Mouse (Mus musculus): ENCODE measurements around the gene Atp6v0b. TPM values are rescaled to one million over a fixed set of nuclear protein-coding genes. Genes with fewer than 3 reads are reported as not detected.

The Atp6v0b gene
- polyA plus RNA-seq (2014; fragmentation: Illumina TruSeq; extraction: RNeasy Lipid Tissue Mini Kit (QIAGEN cat#74804); ENCODE audit: low read depth, low replicate concordance): 177 TPM

GRCm38 (mm10) chr4:117887133-117887532 lies at the start of gene Atp6v0b:
Atp6v0b (minus strand) TSS chr4:117887333.

GRCm38 (mm10) chr4:117929391-117929881 lies 42.3 kb upstream of the Atp6v0b start, which contains the start of gene Artn:
Artn (minus strand) TSS chr4:117929763.

GRCm38 (mm10) chr4:117914591-117915442 lies 27.7 kb upstream of the Atp6v0b start, which contains the start of gene Ipo13:
Ipo13 (minus strand) TSS chr4:117914999.

GRCm38 (mm10) chr4:117891738-117892161 lies 4.6 kb upstream of the Atp6v0b start, which contains the start of gene Dph2:
Dph2 (minus strand) TSS chr4:117892032.

GRCm38 (mm10) chr4:117882701-117883691 lies 4.1 kb downstream of the Atp6v0b start, which contains the start of gene B4galt2:
B4galt2 (minus strand) TSS chr4:117883487.

GRCm38 (mm10) chr4:117872471-117872886 lies 14.7 kb downstream of the Atp6v0b start, which contains the start of gene Ccdc24:
Ccdc24 (minus strand) TSS chr4:117872557.

GRCm38 (mm10) chr4:117834457-117834844 lies 52.7 kb downstream of the Atp6v0b start, which contains the start of gene Slc6a9:
Slc6a9 (plus strand) TSS chr4:117834506.

Other genes with a start within 250 kb of the Atp6v0b start
- 20.5 TPM for gene Dmap1, start 205.1 kb downstream of the Atp6v0b start, polyA plus RNA-seq (2014; fragmentation: Illumina TruSeq; extraction: RNeasy Lipid Tissue Mini Kit (QIAGEN cat#74804); ENCODE audit: low read depth, low replicate concordance)
- gene Gm12845, start 162.9 kb downstream of the Atp6v0b start, polyA plus RNA-seq (2014; fragmentation: Illumina TruSeq; extraction: RNeasy Lipid Tissue Mini Kit (QIAGEN cat#74804); ENCODE audit: low read depth, low replicate concordance): not detected
- 0.40 TPM for gene Klf17, start 121.7 kb downstream of the Atp6v0b start, polyA plus RNA-seq (2014; fragmentation: Illumina TruSeq; extraction: RNeasy Lipid Tissue Mini Kit (QIAGEN cat#74804); ENCODE audit: low read depth, low replicate concordance)
- 17.7 TPM for gene Slc6a9, start 52.8 kb downstream of the Atp6v0b start, polyA plus RNA-seq (2014; fragmentation: Illumina TruSeq; extraction: RNeasy Lipid Tissue Mini Kit (QIAGEN cat#74804); ENCODE audit: low read depth, low replicate concordance)
- gene Ccdc24, start 14.8 kb downstream of the Atp6v0b start, polyA plus RNA-seq (2014; fragmentation: Illumina TruSeq; extraction: RNeasy Lipid Tissue Mini Kit (QIAGEN cat#74804); ENCODE audit: low read depth, low replicate concordance): 3.5 TPM
- 6.9 TPM for gene B4galt2, start 3.8 kb downstream of the Atp6v0b start, polyA plus RNA-seq (2014; fragmentation: Illumina TruSeq; extraction: RNeasy Lipid Tissue Mini Kit (QIAGEN cat#74804); ENCODE audit: low read depth, low replicate concordance)
- 6.1 TPM for gene Dph2, start 4.7 kb upstream of the Atp6v0b start, polyA plus RNA-seq (2014; fragmentation: Illumina TruSeq; extraction: RNeasy Lipid Tissue Mini Kit (QIAGEN cat#74804); ENCODE audit: low read depth, low replicate concordance)
- 28.6 TPM for gene Ipo13, start 27.7 kb upstream of the Atp6v0b start, polyA plus RNA-seq (2014; fragmentation: Illumina TruSeq; extraction: RNeasy Lipid Tissue Mini Kit (QIAGEN cat#74804); ENCODE audit: low read depth, low replicate concordance)
- gene Artn, start 42.4 kb upstream of the Atp6v0b start, polyA plus RNA-seq (2014; fragmentation: Illumina TruSeq; extraction: RNeasy Lipid Tissue Mini Kit (QIAGEN cat#74804); ENCODE audit: low read depth, low replicate concordance): 4.1 TPM
- 37.1 TPM for gene St3gal3, start 247.6 kb upstream of the Atp6v0b start, polyA plus RNA-seq (2014; fragmentation: Illumina TruSeq; extraction: RNeasy Lipid Tissue Mini Kit (QIAGEN cat#74804); ENCODE audit: low read depth, low replicate concordance)

All from adipose tissue, adult 10 weeks (tissue).